Mouse (Mus musculus) bone marrow, adult 2 months (tissue): ENCODE data around the gene Nmur1.

Experiments
- CTCF ChIP-seq: fragments of 200-500 bp; IDR thresholded peaks from 2 replicates; pipeline ENCODE4 v1.5.1; 2011; ENCODE audit warnings: low read length, control low read depth; ENCODE audit not compliant: control insufficient read depth, insufficient read depth
- POLR2A ChIP-seq: fragments of 200-500 bp; IDR thresholded peaks from 2 replicates; pipeline ENCODE4 v1.6.1; 2011; ENCODE audit warnings: low read depth, mild to moderate bottlenecking, control low read depth, low read length, borderline replicate concordance; ENCODE audit not compliant: control insufficient read depth

DNA sequence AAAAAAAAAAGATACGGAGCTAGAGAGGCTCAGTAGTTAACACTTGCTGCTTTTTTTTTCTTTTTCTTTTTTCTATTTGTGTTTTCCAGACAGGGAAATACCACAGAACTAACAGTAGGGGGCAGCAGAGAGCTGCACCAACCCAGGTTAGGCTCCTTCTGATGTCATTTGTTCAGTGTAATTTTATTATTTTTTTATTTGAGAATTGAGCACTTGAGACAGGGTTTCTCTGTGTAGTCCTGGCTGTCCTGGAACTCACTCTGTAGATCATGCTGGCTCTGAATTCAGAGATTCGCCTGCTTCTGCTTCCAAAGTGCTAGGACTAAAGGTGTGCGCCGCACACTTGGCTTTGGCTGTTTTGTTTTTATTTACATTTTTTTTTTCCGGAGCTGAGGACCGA lies 9.7 kb downstream of the Nmur1 start:
- TF ChIP-seq CTCF (peak; percentile 51), POLR2A (no peak)
